Mouse (Mus musculus): ENCODE results near the gene Xiap. TPM values are rescaled to one million over a fixed set of nuclear protein-coding genes. Genes with fewer than 3 reads are reported as not detected.

The Xiap gene
- total RNA-seq, 2 experiments from 2014 or later, result 67.7 to 69.9 TPM

- no peak for DNase-seq (ENCODE audit: low spot score in 2 of 2)
Observed at GRCm38 (mm10) chrX:42068875-42069257, 9.4 kb downstream of the Xiap start.

- no peak for DNase-seq (ENCODE audit: low spot score in 2 of 2)
Observed at GRCm38 (mm10) chrX:42087731-42088130, 28.3 kb downstream of the Xiap start.

GRCm38 (mm10) chrX:42088136-42088535 is 28.7 kb downstream of the Xiap start:
- no peak for DNase-seq (ENCODE audit: low spot score in 2 of 2)

GRCm38 (mm10) chrX:42107137-42107536 is 47.7 kb downstream of the Xiap start:
- no peak for DNase-seq (ENCODE audit: low spot score in 2 of 2)

GRCm38 (mm10) chrX:42110585-42110984 is 51.1 kb downstream of the Xiap start:
- DNase-seq (ENCODE audit: low spot score in 2 of 2), result no peak

GRCm38 (mm10) chrX:42119442-42120048 is 60.1 kb downstream of the Xiap start:
- DNase-seq (ENCODE audit: low spot score in 2 of 2), result no peak

- DNase-seq (ENCODE audit: low spot score in 2 of 2), result no peak
Observed at GRCm38 (mm10) chrX:42124963-42125697, 65.7 kb downstream of the Xiap start.

- DNase-seq (ENCODE audit: low spot score in 2 of 2), result no peak
Observed at GRCm38 (mm10) chrX:42139882-42140281, 80.4 kb downstream of the Xiap start.

- no peak for DNase-seq (ENCODE audit: low spot score in 2 of 2)
Observed at GRCm38 (mm10) chrX:42142620-42143019, 83.1 kb downstream of the Xiap start.

GRCm38 (mm10) chrX:42143991-42144390 is 84.5 kb downstream of the Xiap start:
- DNase-seq (ENCODE audit: low spot score in 2 of 2), result no peak

- no peak for DNase-seq (ENCODE audit: low spot score in 2 of 2)
Observed at GRCm38 (mm10) chrX:42148016-42148451, 88.6 kb downstream of the Xiap start.

GRCm38 (mm10) chrX:42148788-42149556 is 89.5 kb downstream of the Xiap start, which contains the start of gene Stag2:
Stag2 (plus strand) TSS chrX:42149317.
- peak; percentile 72 to 79 for DNase-seq (ENCODE audit: low spot score in 2 of 2)

GRCm38 (mm10) chrX:42149557-42150345 is 90.3 kb downstream of the Xiap start:
- DNase-seq (ENCODE audit: low spot score in 2 of 2), result peak; percentile 41 to 47

- peak; percentile 5 to 36 for DNase-seq (ENCODE audit: low spot score in 2 of 2)
Observed at GRCm38 (mm10) chrX:42150346-42151023, 91.0 kb downstream of the Xiap start.

- DNase-seq (ENCODE audit: low spot score in 2 of 2), result no peak
Observed at GRCm38 (mm10) chrX:42151024-42151754, 91.7 kb downstream of the Xiap start.

GRCm38 (mm10) chrX:42151903-42152369 is 92.5 kb downstream of the Xiap start:
- DNase-seq (ENCODE audit: low spot score in 2 of 2), result peak; percentile 30 to 60

- DNase-seq (ENCODE audit: low spot score in 2 of 2), result no peak
Observed at GRCm38 (mm10) chrX:42153056-42153455, 93.6 kb downstream of the Xiap start.
